Mouse (Mus musculus) Muller cell, postnatal 12 days (primary cell): ENCODE results near the gene Mlip.

Source experiments
- DNase-seq: peaks from one replicate; pipeline ENCODE4 v3.0.0-alpha.2; 2015; ENCODE audit errors: inconsistent ontology term

Mlip gene

DNA sequence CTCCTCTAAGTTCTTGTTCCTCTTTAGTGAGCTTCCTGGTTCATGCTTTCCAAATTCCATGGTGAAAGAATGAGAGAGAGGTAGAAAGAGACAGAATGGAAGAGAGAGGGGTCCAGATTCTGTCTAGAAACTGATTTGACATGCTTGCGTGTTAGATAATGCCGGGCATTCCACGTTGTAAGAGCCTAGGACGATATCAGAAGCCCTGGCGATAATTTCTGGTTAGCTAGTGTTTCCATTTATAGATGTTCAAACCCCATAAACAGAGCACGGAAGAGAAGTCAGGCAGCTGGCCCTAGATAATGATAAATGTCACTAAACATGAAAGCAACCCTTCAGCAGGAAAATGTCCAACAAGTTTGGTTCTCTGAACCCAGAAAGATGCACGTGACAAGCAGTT is 5.1 kb downstream of the Mlip start:
- no peak for DNase-seq

- peak; percentile 75 for DNase-seq
These were observed 8.5 kb downstream of the Mlip start for GRCm38 (mm10) chr9:77344318-77344717.

DNA sequence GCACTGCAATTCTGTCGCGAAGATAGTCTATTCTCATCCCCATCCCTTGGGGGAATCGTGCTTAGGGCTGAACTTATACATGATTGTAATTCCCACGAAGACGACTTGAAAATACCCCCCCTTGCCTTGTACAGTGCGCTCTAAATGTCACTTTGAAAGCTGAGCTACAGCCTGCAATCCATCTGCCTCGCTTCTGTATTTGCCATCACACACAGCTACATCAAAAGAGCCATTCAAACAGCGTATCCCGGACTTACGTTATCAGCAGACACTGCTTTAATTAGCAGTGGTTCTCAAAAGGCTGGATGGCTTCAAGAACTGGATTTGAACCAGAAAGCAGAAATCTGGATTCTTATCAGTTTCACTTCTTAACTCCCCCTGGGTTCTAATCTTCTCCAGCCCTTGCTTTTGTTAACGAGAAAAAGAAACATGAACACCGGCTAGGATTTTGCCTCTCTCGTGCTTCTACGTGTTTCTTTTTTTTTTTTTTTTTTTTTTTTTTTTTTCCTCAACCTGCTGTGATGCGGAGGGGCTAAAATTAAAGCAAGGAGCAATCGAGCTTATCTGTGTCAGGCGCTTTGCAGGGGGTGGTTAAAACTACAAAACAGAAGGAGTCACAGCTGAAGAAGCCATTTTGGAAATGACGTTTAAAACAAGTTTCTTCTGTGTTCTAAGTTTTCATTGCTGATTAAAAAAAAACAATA is 12.5 kb downstream of the Mlip start:
- DNase-seq = peak; percentile 31

DNA sequence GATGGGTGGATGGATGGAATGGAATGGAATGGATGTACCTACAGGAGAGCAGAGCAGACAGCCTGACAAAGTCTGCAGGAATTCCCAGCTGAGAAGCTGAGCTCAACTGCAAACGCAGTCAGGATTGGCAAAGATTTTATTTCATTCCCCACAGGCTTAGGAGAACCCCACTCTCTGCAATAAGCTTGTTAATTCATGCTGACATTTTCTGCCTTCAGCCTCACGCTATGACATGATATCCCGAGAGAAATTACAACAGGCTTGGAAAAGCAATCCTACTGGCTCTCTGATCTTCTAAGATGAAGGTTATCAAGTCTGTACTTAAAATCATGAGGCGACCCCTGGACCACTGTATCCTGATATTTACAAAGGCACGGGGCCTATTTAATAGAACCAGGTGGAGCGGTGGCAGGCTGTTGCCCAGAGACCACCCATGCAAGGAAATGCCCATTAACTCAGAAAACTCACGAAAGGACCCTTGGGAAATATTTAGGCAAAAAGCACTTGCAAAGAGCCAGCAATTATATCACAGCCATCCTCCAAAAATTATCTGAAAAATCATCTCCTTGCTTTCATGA is 13.1 kb downstream of the Mlip start:
- no peak for DNase-seq

- DNase-seq = no peak
These were observed 17.4 kb downstream of the Mlip start for GRCm38 (mm10) chr9:77335370-77335769.

- DNase-seq = peak; percentile 60
These were observed 34.4 kb downstream of the Mlip start for GRCm38 (mm10) chr9:77318346-77318745.

DNA sequence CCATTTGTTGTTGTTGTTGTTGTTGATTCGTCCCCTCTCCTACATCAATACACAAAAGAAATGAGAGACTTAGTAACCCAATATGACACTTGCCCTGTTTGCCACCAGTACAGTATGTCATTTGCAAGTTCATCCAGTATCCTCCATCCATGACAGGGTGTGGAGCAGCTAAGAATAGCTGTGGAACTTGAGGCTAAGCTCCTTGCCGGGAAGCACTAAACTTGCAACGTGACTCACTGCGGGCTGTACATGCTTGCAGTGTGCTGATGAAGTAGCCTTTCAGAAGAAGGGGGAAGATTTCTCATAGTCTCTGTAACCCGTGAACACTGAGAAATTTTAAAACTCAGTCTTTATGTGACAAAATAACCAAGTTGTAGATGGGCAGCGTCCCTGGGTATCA is 42.2 kb downstream of the Mlip start:
- no peak for DNase-seq

DNA sequence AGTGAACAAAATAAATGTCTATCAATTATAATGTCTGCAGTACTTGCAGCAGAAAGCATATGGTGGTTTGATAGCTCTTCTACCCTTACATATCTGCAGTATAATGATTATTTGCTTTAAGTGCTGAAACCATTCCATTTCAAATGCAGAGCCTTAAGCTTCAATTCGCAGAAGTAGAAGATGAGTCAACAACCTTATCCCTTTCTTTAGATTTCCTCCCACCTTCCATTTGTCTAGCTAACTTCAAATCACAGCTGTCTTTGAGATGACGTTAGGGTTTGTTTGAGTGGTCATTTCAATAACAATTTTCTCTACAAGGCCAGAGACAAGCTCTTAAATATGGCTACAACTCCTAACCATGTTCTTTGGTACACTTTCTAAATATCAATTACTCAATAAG is 47.4 kb downstream of the Mlip start:
- no peak for DNase-seq

DNA sequence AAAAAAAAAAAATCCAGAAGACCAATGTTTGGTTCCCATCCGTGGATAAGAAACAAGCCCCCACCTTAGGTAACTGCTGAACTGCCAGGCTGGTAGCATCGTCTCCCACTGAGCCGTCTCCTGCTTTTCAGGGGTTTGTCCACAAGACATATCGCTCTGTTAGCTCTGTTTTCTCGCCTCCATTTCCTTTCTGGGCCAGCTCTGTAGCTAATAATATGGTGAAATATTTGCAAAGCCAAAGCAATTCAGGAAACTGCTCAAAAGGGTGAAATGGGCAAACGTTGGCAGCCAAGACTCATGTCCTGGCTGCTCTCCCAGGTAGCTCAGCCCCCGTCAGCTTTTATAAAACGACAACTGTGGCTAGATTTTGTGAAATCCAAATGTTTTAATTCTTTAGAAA is 50.4 kb downstream of the Mlip start:
- peak; percentile 21 for DNase-seq

DNA sequence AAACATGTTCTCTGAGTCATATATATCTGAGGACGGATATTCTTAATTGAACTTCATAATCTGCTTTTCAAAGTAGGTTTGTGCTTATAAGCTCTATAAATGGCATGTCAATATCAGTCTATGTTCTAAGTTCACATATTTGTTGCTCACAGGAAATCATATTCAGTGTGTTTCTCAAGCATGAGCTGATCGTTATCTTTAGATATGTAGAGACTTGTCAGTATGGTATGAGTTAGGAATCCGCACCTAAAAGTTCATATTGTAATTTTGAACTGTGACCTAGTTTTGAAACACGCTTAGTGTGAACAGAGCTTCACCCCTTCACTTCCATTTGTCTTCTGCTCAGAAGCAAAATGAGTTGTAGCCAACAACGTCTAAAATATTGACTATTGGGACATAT is 64.8 kb downstream of the Mlip start:
- no peak for DNase-seq

GRCm38 (mm10) chr9:77279371-77279770 is 73.4 kb downstream of the Mlip start:
- no peak for DNase-seq

GRCm38 (mm10) chr9:77278055-77278454 is 74.7 kb downstream of the Mlip start:
- no peak for DNase-seq

DNA sequence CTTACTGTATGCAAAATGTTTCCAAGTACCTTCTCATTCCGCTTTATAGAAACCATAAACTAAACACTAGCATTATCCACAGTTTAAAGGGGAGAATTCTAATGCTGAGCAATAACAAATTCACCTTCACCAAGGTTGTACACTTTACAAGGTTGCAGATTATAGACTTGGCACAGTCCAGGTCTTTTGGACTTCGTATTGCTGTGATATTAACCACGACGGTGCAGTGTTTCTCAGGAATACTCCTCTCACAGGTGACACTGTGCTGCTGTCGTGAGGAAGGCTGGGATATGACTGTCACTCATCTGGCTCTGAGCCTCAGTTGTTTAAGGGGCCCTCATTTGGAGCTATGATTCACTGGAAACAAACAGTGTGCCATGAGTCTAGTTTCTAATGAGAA is 75.5 kb downstream of the Mlip start:
- DNase-seq = no peak

- peak; percentile 17 for DNase-seq
These were observed 76.2 kb downstream of the Mlip start for GRCm38 (mm10) chr9:77276451-77277154.

GRCm38 (mm10) chr9:77272727-77273126 is 80.0 kb downstream of the Mlip start:
- no peak for DNase-seq

DNA sequence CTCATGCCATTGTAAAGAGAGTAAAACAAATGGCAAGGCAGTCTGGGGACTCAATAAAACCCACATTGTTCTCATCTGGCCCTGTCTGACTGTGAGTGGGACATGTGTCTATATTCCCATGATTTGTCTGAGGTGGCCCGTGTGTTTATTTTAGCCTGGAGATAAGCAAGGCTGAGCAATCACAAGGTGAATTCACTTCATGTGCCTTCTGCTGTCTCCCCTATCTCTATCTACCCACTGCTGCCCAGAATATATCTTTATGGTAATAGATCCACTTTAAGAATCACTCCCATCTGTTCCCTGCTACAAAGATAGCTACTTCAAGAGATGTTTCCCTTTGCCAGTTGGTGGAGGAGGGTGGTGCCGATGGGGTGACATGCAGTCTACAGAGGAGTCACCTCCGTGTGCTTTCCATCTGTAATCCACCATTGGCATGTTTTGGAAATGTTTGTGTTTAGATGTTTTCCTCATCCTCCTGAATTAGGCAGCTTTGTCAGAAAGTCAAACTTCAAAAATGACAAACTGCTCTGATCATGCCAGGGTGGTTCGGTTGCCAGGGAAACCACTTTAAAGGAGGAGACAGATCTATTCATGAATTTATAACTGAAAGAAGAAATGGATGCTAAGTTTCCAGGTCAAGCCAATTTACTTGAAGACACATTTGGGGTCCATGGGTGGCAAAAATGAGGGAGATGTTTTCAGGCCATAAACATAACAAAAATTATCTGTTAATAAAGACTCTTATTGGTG is 87.3 kb downstream of the Mlip start:
- DNase-seq = no peak

GRCm38 (mm10) chr9:77259052-77259451 is 93.7 kb downstream of the Mlip start:
- no peak for DNase-seq

GRCm38 (mm10) chr9:77258265-77258664 is 94.5 kb downstream of the Mlip start:
- no peak for DNase-seq

GRCm38 (mm10) chr9:77254514-77254913 is 98.3 kb downstream of the Mlip start:
- no peak for DNase-seq

DNA sequence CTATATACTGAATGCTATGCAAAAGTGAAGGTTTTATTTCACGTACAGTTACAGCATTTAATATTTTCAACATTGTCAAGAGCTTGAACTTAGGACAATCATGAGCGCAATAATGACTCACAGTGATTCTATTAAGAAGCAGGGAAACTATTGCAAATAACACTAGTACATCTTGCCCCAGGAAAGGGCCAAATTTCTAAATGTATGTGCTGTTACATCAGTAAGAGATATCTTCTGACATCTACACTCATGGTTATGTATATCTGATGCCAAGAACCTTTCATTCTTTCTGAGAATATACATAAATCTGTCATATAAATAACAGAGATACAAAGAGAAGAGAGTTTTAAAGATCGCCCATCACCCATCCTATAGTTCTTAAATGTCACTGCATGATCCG is 100.0 kb downstream of the Mlip start:
- no peak for DNase-seq

- no peak for DNase-seq
These were observed 100.6 kb downstream of the Mlip start for GRCm38 (mm10) chr9:77252134-77252533.

DNA sequence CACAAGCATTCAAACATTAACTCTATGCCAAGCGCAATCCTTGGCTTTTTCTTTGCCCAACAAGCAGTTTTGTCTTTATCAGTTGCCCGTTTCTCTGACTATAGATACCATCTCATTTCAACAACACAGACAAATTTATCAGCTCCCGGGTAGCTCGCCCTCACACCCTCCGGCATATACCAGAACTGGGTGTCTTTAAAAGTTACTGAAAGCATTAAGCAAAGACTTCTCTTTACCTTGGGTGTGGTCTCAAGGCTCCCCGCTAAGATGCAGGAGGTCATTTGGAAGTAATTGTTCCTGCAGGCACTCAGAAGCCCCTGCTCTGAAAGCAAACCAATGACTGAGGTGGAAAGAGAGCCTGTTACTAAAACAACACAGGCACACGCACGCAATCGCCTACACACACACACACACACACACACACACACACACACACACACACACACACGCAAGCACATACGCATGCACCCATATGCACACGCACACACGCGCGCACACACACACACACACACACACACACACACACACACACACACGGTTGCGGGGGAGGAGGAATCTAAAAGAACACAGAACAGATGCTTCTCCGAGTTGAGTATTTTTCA is 101.2 kb downstream of the Mlip start:
- DNase-seq = no peak
